Mouse (Mus musculus): ENCODE measurements at regions not wholly inside any gene's neighbourhood (a gene's known extent, or its start where the extent isn't known, plus 50 kb on each side); places are given as distances from the start of the nearest gene placed in this dataset.

- DNase-seq (ENCODE audit: low spot score in 2 of 2): no peak
Observed at GRCm38 (mm10) chr10:96724436-96725175, 107.8 kb downstream of the Btg1 start.

DNA sequence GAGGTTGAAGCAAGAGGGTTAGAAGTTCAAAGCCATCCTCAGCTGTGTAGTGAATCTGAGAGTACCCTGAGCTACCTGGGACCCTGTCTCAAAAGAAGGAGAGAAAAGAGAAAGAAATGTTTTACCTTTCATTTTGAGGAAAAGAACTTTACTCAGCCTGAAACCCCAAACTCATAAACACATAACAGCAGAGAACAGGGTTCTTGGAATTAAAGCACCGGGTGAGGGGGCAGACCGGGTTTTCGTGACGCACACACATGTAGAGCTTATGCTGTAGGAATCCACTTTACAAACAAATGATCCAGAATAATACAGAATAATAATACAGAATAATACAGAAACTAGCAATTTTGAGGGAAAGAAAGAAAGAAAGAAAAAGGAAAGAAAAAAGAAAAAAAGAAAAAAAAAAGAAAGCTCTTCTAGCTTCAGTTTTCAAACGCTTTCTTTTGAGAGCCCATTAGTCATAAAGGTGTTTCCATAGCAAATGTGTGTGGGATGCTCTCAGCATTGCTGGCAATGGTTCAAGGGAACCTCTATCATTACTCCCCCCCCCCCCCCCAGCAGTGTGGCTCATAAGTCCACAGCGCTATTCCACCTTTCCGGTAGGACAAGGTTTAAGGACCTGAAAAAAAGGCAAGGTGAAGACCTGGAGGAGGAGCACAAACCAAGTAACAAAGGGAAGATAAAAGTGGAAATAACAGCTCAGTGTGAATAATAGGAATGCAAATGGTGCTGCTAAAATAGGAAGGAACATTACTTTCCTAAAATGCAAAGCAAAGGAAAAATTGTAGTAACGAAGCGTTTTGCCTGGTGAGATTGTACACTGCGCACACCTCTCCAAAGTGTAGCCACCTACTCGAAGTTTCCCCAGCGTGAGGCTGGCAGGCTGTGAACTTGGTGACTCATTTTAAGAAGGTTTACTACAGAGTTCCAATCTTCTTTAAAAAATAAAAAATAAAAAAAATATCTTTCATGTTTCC is 110.3 kb downstream of the Btg1 start:
- no peak for DNase-seq (ENCODE audit: low spot score in 2 of 2)

DNA sequence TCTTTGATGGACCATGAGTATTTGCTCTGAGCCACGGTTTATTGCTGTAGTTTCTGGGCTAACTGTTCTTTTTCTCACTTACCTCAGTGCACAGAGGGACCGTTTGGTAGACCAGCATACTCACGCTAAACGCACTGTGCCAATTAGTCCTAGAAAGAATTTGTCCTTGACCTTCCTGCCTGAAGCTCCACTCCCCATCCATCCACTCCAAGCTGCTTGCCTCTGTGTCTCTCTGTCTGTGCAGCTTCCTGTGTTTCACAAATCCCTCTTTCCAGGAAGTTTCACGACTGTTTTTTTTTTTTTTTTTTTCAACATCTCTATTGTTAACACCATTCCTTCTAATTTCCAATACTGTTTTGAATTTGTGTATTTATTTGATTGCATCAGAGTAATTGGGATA is 116.8 kb downstream of the Btg1 start:
- DNase-seq (ENCODE audit: low spot score in 2 of 2): no peak

DNA sequence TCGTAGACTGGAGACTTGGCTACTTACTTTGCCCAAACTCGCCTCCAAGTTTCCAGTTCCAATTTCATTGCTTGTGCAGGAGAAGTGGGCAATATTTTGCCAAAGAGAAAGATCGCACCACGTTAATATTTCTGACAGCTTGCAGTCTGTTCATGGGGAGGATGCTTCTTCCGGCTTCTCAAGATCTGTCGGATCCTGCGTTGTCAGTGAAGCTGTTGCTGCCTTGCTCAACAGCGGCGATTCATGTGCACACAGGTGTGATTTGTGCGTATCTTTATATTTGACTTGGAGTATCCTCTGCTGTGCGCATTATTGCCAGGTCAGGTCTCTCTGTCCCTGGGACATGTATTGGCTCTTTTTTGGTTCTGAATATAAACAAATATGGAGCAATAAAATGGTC is 118.3 kb downstream of the Btg1 start:
- DNase-seq (ENCODE audit: low spot score in 2 of 2): no peak

- DNase-seq (ENCODE audit: low spot score in 2 of 2): no peak
Observed at GRCm38 (mm10) chr10:96735885-96736628, 119.3 kb downstream of the Btg1 start.

DNA sequence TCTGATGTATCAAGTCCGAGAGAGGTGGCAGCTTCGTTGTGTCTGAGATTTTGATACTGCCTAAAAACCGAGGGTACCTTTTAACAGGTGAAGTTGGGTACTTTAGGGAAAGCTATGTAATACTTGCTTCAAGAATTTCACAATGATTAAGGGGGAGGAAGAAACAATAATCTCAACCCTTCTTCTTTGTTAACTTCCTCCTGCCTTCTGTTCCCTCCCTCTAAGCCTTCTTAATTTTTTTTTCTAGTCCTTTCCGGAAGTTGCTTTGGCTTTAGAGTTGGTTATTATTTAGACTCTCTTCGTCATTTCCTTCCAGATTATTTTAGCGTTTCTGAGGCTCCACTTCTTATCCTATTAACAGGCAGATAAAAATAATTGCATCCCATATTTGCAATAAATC is 121.2 kb downstream of the Btg1 start:
- DNase-seq (ENCODE audit: low spot score in 2 of 2): no peak

GRCm38 (mm10) chr10:96738606-96739005 is 121.8 kb downstream of the Btg1 start:
- no peak for DNase-seq (ENCODE audit: low spot score in 2 of 2)

GRCm38 (mm10) chr10:96744167-96744777 is 127.5 kb downstream of the Btg1 start:
- DNase-seq (ENCODE audit: low spot score in 2 of 2): peak in 1 of 2 experiments; percentile 35

GRCm38 (mm10) chr10:96747015-96747663 is 130.3 kb downstream of the Btg1 start:
- DNase-seq (ENCODE audit: low spot score in 2 of 2): no peak

DNA sequence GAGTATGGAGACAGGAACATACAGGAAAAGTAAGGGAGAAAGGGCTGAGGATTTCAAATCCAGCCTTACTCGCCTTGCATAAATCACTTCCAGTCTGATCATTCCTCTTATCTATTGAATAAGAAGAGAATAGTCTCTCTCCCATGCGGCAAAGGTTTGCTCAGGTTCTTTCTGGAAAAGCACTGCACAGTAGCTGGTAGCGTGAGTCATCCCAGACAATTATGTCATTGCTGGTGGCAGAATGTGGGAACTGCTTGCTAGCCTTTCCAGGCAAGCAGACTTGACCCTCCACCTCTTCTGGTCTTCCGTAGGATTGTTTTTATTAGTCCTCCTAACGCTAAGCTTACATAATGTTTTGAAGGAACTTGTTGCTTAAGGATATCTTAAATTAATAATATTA is 134.1 kb downstream of the Btg1 start:
- DNase-seq (ENCODE audit: low spot score in 2 of 2): no peak

- peak; percentile 81 to 87 for DNase-seq (ENCODE audit: low spot score in 2 of 2)
Observed at GRCm38 (mm10) chr10:96751580-96752264, 134.9 kb downstream of the Btg1 start.

DNA sequence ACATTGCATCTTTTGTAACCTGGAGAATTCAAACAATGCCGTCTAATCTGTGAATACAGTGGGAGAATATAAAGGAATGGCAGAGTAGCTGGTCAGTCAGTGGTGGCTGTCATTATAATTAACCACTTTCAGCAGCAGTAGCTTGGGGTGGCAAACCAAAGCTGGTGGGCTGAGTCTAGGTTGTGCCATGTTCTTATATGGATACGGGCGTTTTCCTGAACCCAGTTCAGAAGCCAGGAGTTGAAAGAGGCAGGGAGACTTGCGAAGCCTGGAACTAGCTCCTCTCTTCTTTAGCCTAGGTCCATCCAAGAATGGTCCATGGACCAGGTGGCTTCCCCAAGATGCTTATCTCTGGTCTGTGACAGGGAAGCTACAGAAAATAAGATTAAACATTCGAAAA is 135.7 kb downstream of the Btg1 start:
- DNase-seq (ENCODE audit: low spot score in 2 of 2): no peak

DNA sequence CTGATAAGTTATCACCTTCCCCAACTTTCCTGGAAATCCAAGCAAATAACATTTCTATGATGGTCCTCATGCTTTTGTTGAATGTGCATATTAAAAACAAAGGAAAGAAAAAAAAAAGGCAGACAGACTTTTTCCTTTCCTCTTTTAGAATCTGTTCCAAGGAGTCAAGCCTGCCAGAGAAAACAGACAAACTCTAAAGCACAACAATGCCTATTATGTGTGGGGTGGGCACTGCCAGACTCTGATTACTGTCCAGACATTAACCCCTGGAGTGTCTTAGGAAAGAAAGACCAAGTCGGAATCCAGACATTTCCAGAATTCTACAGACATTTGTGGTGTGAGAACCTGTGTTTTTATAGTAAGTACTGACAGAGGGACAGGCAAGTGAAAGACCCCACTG is 136.7 kb downstream of the Btg1 start:
- no peak for DNase-seq (ENCODE audit: low spot score in 2 of 2)

GRCm38 (mm10) chr10:96755674-96756073 is 138.9 kb downstream of the Btg1 start:
- no peak for DNase-seq (ENCODE audit: low spot score in 2 of 2)

DNA sequence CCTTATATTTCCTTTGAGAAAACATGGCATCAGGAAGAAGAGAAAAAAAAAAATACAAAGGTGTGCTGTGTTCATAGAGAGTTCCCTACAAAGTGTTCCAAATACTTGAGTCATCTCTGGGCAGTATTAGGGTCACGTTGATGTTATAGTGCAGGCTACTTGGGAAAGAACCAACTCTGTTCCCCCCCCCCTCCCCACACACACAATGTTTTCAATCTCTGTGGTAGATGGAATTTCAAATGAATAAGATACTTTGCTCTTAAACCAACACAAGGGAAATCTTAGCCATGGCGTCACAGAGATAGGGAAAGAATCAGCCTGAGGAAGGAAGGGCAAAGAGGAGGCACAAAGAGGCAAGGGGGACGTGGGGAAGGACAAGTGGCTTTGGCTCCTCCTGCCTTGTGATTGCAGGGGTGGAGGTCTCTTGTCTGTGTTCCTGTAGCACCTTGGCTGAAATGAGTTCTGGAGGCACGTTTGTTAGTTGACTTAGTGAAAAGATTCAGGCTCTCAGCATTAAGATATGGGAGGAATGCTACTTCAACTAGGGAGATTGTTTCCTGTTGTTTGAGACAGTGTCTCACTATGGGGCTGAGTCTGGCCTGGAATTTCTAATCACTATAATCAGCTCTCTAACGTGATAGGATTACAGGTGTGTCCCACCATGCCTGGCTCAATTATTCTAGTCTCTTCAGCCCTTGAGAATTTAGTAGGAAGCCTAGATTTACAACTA is 139.7 kb downstream of the Btg1 start:
- no peak for DNase-seq (ENCODE audit: low spot score in 2 of 2)

- no peak for DNase-seq (ENCODE audit: low spot score in 2 of 2)
Observed at GRCm38 (mm10) chr10:96757311-96757710, 140.5 kb downstream of the Btg1 start.

DNA sequence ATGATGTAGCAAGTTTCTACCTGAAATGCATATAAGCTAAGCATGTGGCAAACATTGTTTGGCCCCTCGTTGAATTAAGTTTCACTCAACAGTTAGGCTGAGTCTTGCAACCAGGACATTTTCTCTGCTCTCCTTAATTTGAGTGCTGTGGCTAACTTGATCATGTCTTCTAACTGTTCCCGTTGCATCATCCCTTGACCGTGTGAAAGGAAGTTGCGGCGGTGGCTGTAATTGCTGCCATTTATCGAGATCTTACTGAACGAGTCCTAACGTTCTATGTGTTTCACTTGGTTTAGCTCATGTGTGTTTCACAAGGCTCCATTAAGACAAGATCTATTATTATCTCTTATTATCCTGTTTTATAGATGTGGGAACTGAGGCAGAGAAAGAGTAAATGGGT is 144.8 kb downstream of the Btg1 start:
- DNase-seq (ENCODE audit: low spot score in 2 of 2): no peak

GRCm38 (mm10) chr10:96765626-96766025 is 148.8 kb downstream of the Btg1 start:
- DNase-seq (ENCODE audit: low spot score in 2 of 2): no peak

DNA sequence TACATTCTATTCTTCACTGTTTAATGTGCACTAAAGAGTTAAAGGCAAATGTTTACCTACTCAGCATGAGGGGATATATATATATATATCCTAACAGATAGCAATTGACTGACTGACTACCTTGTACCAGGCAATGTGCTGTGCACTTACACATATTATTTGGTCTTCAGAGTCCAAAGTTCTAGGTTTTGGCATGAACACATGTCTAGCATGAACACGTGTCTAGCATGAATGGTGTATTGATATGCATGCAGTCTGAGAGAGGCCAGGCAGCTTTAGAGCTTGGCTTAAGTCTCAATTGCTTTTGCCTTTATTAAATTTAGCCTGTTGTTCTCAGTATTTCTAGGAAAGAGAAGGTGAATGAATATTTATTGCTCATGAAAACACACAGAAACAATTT is 161.4 kb downstream of the Btg1 start:
- no peak for DNase-seq (ENCODE audit: low spot score in 2 of 2)

DNA sequence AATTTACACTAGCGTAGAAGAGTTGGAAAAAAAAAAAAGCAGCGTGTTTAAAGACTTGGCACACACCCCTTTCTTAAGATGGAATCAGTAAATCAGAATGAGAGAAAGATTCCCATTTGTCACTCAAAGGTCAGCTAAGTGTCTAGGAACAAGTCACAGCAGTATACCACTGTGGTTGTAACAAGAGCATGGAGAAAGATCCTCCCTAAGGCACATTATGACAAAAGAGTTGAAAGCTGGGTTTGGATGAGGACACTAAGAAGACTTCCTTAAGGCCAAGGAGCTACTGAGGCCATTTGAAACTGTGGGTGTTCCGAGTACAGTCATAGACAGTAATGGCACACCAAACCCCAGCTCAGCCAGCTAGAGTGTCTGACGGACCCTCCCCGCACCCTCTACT is 167.2 kb downstream of the Btg1 start:
- no peak for DNase-seq (ENCODE audit: low spot score in 2 of 2)
